Mouse (Mus musculus) CH12.LX (cell line): ENCODE measurements at regions not wholly inside any gene's neighbourhood (a gene's known extent, or its start where the extent isn't known, plus 50 kb on each side); places are given as distances from the start of the nearest gene placed in this dataset.

Experiments used
- DNase-seq: peaks from one replicate; pipeline ENCODE4 v3.0.0-alpha.2; 2013; ENCODE audit errors: extremely low read depth
- H3K27ac ChIP-seq: 2 replicates; pipeline ENCODE4 v1.5.1; 2012; ENCODE audit warnings: low read depth, mild to moderate bottlenecking, control low read depth, moderate library complexity; ENCODE audit not compliant: insufficient read depth
- H3K27me3 ChIP-seq: replicated peaks from 2 replicates; pipeline ENCODE3; 2012; ENCODE audit warnings: inconsistent platforms
- H3K36me3 ChIP-seq, 2 experiments: replicated peaks in 1 of 2; 2 replicates each; pipeline versions ENCODE3 to v1.6.1; 2012; ENCODE audit warnings: inconsistent platforms in 1 of 2, low read length in 1 of 2, mild to moderate bottlenecking in 1 of 2, mixed read lengths in 1 of 2, moderate library complexity in 1 of 2; ENCODE audit not compliant: control insufficient read depth in 1 of 2, insufficient read depth in 1 of 2
- H3K4me1 ChIP-seq, 2 experiments: 2 replicates each; pipeline ENCODE4 v1.6.1; 2012; ENCODE audit warnings: inconsistent platforms in 1 of 2, moderate library complexity in 1 of 2; ENCODE audit not compliant: insufficient read depth in 2 of 2, control insufficient read depth in 1 of 2
- H3K4me2 ChIP-seq: 2 replicates; pipeline ENCODE4 v1.6.1; 2012; ENCODE audit warnings: low read depth, mild to moderate bottlenecking, control low read depth; ENCODE audit not compliant: poor library complexity, insufficient read depth, severe bottlenecking
- H3K4me3 ChIP-seq, 3 experiments: fragments of 150-350 bp in 1 of 3; sonication (generic) in 1 of 3; replicated peaks in 1 of 3; 2 replicates each; pipeline versions ENCODE3 to v1.5.1; 2011 to 2012; ENCODE audit warnings: low read depth in 2 of 3, low read length in 2 of 3, mild to moderate bottlenecking in 2 of 3, moderate library complexity in 2 of 3, control low read depth in 1 of 3, improper control_type of control experiment in 1 of 3, inconsistent platforms in 1 of 3, mixed read lengths in 1 of 3; ENCODE audit not compliant: poor library complexity in 1 of 3
- H3K79me2 ChIP-seq: replicated peaks from 2 replicates; pipeline ENCODE4 v1.6.1; 2012; ENCODE audit warnings: mild to moderate bottlenecking, moderate library complexity; ENCODE audit not compliant: control insufficient read depth, poor library complexity, insufficient read depth, severe bottlenecking; ENCODE audit errors: extremely low read depth
- H3K9ac ChIP-seq: 2 replicates; pipeline ENCODE4 v1.6.1; 2012; ENCODE audit warnings: low read depth, mild to moderate bottlenecking, control low read depth, moderate library complexity; ENCODE audit not compliant: insufficient read depth
- H3K9me3 ChIP-seq: replicated peaks from 2 replicates; pipeline ENCODE3; 2012; ENCODE audit warnings: low read length, inconsistent platforms, mixed read lengths
- CHD1 ChIP-seq: IDR thresholded peaks from 2 replicates; pipeline ENCODE4 v1.6.1; 2012; ENCODE audit warnings: low read depth, low read length, improper control_type of control experiment, inconsistent platforms
- CTCF ChIP-seq, 2 experiments: IDR thresholded peaks in 1 of 2; conservative IDR thresholded peaks in 1 of 2; 2 replicates each; pipeline ENCODE4 v1.5.1; 2011 to 2012; ENCODE audit warnings: low read depth in 2 of 2, low read length in 2 of 2, improper control_type of control experiment in 1 of 2, inconsistent platforms in 1 of 2, mild to moderate bottlenecking in 1 of 2, moderate library complexity in 1 of 2
- E2F4 ChIP-seq: IDR thresholded peaks from 2 replicates; pipeline ENCODE4 v1.6.1; 2011; ENCODE audit warnings: low read depth, low read length, improper control_type of control experiment; ENCODE audit not compliant: insufficient replicate concordance
- ELF1 ChIP-seq: IDR thresholded peaks from 2 replicates; pipeline ENCODE4 v1.6.1; 2014; ENCODE audit warnings: low read depth, mild to moderate bottlenecking, inconsistent platforms, low read length, improper control_type of control experiment
- ETS1 ChIP-seq: conservative IDR thresholded peaks from 2 replicates; pipeline ENCODE4 v1.6.1; 2012; ENCODE audit warnings: low read depth, mild to moderate bottlenecking, inconsistent platforms, low read length, improper control_type of control experiment, moderate library complexity
- HCFC1 ChIP-seq: IDR thresholded peaks from 2 replicates; pipeline ENCODE4 v1.6.1; 2012; ENCODE audit warnings: low read depth, mild to moderate bottlenecking, inconsistent platforms, low read length, improper control_type of control experiment
- IRF4 ChIP-seq: IDR thresholded peaks from 2 replicates; pipeline ENCODE4 v1.6.1; 2014; ENCODE audit warnings: low read depth, mild to moderate bottlenecking, inconsistent platforms, low read length, improper control_type of control experiment
- JUN ChIP-seq: IDR thresholded peaks from 2 replicates; pipeline ENCODE4 v1.6.1; 2011; ENCODE audit warnings: low read depth, mild to moderate bottlenecking, low read length, improper control_type of control experiment, moderate library complexity; ENCODE audit not compliant: insufficient read depth
- MAFK ChIP-seq: IDR thresholded peaks from 2 replicates; pipeline ENCODE4 v1.6.1; 2011; ENCODE audit warnings: low read length, improper control_type of control experiment; ENCODE audit not compliant: insufficient replicate concordance
- NRF1 ChIP-seq: IDR thresholded peaks from 2 replicates; pipeline ENCODE4 v1.6.1; 2014; ENCODE audit warnings: low read depth, mild to moderate bottlenecking, inconsistent platforms, low read length, improper control_type of control experiment, moderate library complexity
- PAX5 ChIP-seq: IDR thresholded peaks from 2 replicates; pipeline ENCODE4 v1.6.1; 2012; ENCODE audit warnings: low read length, inconsistent platforms, mixed read lengths
- POLR2A ChIP-seq: IDR thresholded peaks from 2 replicates; pipeline ENCODE4 v1.6.1; 2011; ENCODE audit warnings: low read depth, mild to moderate bottlenecking, improper control_type of control experiment, low read length
- POLR2AphosphoS2 ChIP-seq: IDR thresholded peaks from 2 replicates; pipeline ENCODE4 v1.6.1; 2011; ENCODE audit warnings: low read depth, low read length, improper control_type of control experiment
- SIN3A ChIP-seq: IDR thresholded peaks from 2 replicates; pipeline ENCODE4 v1.6.1; 2012; ENCODE audit warnings: low read length, improper control_type of control experiment, inconsistent platforms
- SMC3 ChIP-seq: IDR thresholded peaks from 2 replicates; pipeline ENCODE4 v1.6.1; 2011; ENCODE audit warnings: low read depth, low read length, improper control_type of control experiment
- TCF12 ChIP-seq: IDR thresholded peaks from 2 replicates; pipeline ENCODE4 v1.6.1; 2014; ENCODE audit warnings: low read depth, mild to moderate bottlenecking, inconsistent platforms, low read length, improper control_type of control experiment
- UBTF ChIP-seq: IDR thresholded peaks from 2 replicates; pipeline ENCODE4 v1.6.1; 2012; ENCODE audit warnings: low read depth, mild to moderate bottlenecking, inconsistent platforms, low read length, improper control_type of control experiment, moderate library complexity
- USF2 ChIP-seq: conservative IDR thresholded peaks from 2 replicates; pipeline ENCODE4 v1.6.1; 2011; ENCODE audit warnings: low read depth, low read length, improper control_type of control experiment
- ZKSCAN1 ChIP-seq: IDR thresholded peaks from 2 replicates; pipeline ENCODE4 v1.6.1; 2012; ENCODE audit warnings: low read depth, inconsistent platforms, low read length, improper control_type of control experiment, borderline replicate concordance
- ZMIZ1 ChIP-seq: IDR thresholded peaks from 2 replicates; pipeline ENCODE4 v1.6.1; 2012; ENCODE audit warnings: low read depth, mild to moderate bottlenecking, inconsistent platforms, low read length, improper control_type of control experiment
- dilution Hi-C: fragments of 300-500 bp; cut with MboI; formaldehyde crosslinking; loops from 2 replicates; pipeline ENCODE4 v1.14.3; 2020; ENCODE audit warnings: low sequenced_read_pairs; ENCODE audit not compliant: extremely low pct_unique_long_range_greater_than_20kb, extremely low pct_ligation_motif_present
- in situ Hi-C: fragments of 300-500 bp; cut with MboI; formaldehyde crosslinking; loops from 3 replicates; pipeline ENCODE4 v1.14.3; 2019; ENCODE audit warnings: low sequenced_read_pairs, low pct_ligation_motif_present, low pct_unique_long_range_greater_than_20kb, mixed read lengths

DNA sequence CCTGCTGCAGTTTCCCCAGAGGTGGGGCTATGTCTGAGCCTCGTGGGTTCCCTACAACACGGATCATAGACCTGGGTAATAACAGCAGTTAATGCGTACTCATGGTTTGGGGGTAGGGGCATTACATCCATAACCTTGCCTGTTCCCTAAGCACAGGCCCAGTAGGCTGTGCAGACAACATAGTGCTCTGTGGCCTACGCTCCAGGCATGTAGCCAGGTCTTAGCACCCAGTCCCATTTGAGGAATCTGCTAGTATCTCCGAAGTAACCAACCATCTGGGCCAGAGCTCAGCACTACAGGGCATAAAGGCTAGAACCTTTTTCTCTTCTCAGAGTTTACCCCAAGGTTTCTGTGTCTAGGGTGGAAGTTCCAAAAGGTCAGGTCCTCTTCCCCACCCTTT, 111.4 kb upstream of the Gli2 start:
- Histone ChIP-seq H3K4me2 (no peak overlapping the region), H3K79me2 (no peaks in the 10 kb centered on the region), H3K4me3 (no peak overlapping the region), H3K9me3 (peaks cover 90% of the 10 kb centered on the region), H3K27ac (no peak overlapping the region), H3K9ac (no peak overlapping the region), H3K36me3 (no peaks in the 10 kb centered on the region), H3K27me3 (no peaks in the 10 kb centered on the region), H3K4me1 (no peaks in the 10 kb centered on the region)
- dilution Hi-C loops (no loop called here), in situ Hi-C loops (no loop called here)
- TF ChIP-seq MAFK, result no peak
- TF ChIP-seq ZMIZ1, result no peak
- no peak for TF ChIP-seq CHD1
- TF ChIP-seq USF2, result no peak
- no peak for TF ChIP-seq IRF4
- TF ChIP-seq HCFC1, result no peak
- no peak for TF ChIP-seq PAX5
- TF ChIP-seq ETS1, result no peak
- no peak for TF ChIP-seq POLR2A
- no peak for TF ChIP-seq NRF1
- no peak for TF ChIP-seq POLR2AphosphoS2
- no peak for TF ChIP-seq SIN3A
- no peak for TF ChIP-seq E2F4
- no peak for TF ChIP-seq CTCF (conservative IDR thresholded peaks at IDR 0.05 in 1 of 2, IDR thresholded peaks at IDR 0.05 in 1 of 2; ENCODE audit: low read depth in 2 of 2, low read length in 2 of 2)
- no peak for TF ChIP-seq JUN
- DNase-seq, result no peak

DNA sequence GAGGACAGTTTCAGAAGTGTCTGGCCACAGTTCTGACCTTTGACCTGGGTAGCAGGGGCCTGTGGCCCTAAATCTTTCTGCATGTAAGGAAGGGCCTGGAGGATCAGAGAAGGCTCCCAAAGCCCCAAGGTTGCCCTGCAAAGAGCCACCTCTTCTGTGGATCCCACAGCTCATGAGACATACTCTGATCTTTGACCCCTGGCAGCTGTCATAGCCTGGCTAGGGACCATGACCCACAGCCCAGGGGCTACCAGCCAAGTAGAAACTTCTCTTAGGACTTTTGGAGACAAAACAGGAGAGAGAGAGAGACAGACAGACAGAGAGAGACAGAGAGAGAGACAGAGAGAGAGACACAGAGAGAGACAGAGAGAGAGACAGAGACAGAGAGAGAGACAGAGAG, 110.4 kb upstream of the Gli2 start:
- H3K4me1 ChIP-seq, result no peaks in the 10 kb centered on the region

More for the DNA sequence above, 110.4 kb upstream of the Gli2 start:
- no peak overlapping the region for H3K9ac ChIP-seq
- no peaks in the 10 kb centered on the region for H3K27me3 ChIP-seq
- no peaks in the 10 kb centered on the region for H3K36me3 ChIP-seq
- no peaks in the 10 kb centered on the region for H3K79me2 ChIP-seq
- DNase-seq, result no peak
- dilution Hi-C loops (no loop called here), in situ Hi-C loops (no loop called here)
- no peak overlapping the region for H3K4me3 ChIP-seq
- H3K9me3 ChIP-seq, result peaks cover 90% of the 10 kb centered on the region
- no peak overlapping the region for H3K4me2 ChIP-seq
- no peak overlapping the region for H3K27ac ChIP-seq
- no peak for TF ChIP-seq SIN3A
- TF ChIP-seq MAFK, result no peak
- no peak for TF ChIP-seq NRF1
- no peak for TF ChIP-seq UBTF
- TF ChIP-seq TCF12, result no peak
- TF ChIP-seq USF2, result no peak
- TF ChIP-seq E2F4, result no peak
- TF ChIP-seq ELF1, result no peak
- no peak for TF ChIP-seq POLR2AphosphoS2
- TF ChIP-seq SMC3, result no peak
- TF ChIP-seq CTCF (conservative IDR thresholded peaks at IDR 0.05 in 1 of 2, IDR thresholded peaks at IDR 0.05 in 1 of 2; ENCODE audit: low read depth in 2 of 2, low read length in 2 of 2), result no peak
- TF ChIP-seq ZKSCAN1, result no peak
